Mouse (Mus musculus): ENCODE data around the gene Mief2. TPM values are rescaled to one million over a fixed set of nuclear protein-coding genes. Genes with fewer than 3 reads are reported as not detected.

The Mief2 gene
- polyA plus RNA-seq (2017; shearing (Covaris generic)), result 10 to 100 TPM in 2 of 3 experiments, 1 to 10 TPM in 1; 8.7 to 11.4 (median 10.3) TPM

GRCm38 (mm10) chr11:60728260-60728761 is at the start of gene Mief2:
Gene Mief2, plus strand, starts transcription at chr11:60728398.
- peak; percentile 96 for ATAC-seq

DNA sequence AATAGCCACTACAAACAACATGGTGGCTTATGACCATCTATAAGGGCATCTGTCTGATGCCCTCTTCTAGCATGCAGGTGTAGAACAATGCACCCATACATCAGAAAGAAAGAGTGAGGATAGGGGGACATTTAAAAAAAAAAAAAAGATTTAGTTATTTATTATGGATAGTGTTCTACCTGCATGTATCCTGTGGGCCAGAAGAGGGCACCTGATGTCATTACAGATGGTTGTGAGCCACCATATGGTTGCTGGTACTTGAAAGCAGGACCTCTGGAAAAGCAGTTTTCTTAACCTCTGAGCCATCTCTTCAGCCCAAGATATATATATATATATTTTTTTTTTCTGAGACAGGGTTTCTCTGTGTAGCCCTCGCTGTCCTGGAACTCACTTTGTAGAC is 32.0 kb upstream of the Mief2 start:
- ATAC-seq, result no peak

DNA sequence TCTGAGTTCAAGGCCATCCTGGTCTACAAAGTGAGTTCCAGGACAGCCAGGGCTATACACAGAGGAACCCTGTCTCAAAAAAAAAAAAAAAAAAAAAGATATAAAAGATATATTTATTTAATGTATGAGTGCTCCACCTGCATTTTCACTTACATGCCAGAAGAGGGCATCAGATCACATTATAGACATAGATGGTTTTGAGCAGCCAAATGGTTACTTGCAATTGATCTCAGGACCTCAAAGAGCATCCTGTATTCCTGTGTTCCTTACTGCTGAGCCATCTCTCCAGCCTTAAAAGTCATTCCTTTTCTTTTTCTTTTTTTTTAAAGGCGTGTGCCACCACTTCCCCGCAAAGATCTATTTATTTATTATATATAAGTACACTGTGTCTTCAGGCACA is 30.6 kb upstream of the Mief2 start:
- ATAC-seq, result peak; percentile 42

DNA sequence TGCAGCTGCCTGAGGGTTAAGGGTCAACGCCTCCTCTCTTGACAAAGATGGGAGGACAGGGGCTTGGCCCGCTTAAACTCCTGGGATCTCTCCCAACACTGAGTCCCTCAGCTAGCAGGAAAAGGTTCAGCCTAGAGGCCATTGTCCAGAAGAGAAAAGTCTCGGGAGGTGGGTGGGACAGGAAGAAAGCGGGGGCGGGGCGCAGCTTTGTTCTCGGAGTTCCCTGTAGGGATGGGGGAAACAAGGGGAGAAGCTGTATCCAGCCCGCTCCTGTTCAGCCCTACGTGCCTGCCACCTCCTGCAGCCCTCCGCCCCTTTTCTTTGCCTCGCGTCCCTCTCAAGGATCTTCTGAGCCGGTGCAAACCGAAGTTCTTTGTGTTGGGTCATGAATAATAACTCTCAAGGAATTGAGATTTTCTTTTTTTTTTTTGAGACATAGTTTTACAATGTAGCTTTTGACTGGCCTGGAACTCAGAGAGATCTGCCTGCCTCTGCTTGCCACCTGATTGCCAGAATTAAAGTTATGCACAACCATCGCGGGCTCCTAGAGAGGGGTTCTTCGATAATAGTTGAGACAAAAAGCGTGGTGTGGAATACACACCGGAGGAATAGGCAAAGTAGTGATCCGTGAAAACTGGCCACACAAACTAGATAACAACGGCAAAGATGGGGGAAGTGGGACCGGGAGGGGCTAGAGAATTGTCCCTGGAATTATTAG is 29.2 kb upstream of the Mief2 start:
- peak; percentile 19 for ATAC-seq

DNA sequence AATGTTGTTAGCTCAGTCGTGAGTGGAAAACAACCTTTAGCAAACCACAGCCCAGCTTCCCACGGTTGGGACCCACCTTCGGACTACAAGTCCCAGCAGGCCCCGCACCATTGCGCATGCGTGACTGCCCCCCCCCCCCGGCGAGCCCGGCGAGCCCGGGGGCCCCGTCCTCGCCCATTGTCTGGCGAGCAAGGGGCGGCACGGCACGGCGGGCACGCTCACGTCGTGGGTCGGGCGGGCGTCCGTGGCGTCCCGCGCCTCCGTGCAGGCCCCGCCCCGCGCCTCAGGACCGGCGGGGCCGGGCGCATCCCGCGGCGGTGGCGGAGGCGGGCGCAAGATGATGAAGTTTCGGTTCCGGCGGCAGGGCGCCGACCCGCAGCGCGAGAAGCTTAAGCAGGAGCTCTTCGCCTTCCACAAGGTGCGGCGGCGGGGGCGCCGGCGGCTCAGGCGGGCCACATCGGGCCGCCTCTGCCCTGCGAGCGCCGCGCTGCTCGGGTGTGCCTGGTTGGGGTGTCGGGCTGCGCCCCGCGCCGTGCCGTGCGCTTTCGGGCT is 28.6 kb upstream of the Mief2 start, which contains the start of gene Llgl1:
Gene Llgl1, plus strand, starts transcription at position 200 of the 552 bp plus-strand sequence.
- peak; percentile 77 for ATAC-seq

DNA sequence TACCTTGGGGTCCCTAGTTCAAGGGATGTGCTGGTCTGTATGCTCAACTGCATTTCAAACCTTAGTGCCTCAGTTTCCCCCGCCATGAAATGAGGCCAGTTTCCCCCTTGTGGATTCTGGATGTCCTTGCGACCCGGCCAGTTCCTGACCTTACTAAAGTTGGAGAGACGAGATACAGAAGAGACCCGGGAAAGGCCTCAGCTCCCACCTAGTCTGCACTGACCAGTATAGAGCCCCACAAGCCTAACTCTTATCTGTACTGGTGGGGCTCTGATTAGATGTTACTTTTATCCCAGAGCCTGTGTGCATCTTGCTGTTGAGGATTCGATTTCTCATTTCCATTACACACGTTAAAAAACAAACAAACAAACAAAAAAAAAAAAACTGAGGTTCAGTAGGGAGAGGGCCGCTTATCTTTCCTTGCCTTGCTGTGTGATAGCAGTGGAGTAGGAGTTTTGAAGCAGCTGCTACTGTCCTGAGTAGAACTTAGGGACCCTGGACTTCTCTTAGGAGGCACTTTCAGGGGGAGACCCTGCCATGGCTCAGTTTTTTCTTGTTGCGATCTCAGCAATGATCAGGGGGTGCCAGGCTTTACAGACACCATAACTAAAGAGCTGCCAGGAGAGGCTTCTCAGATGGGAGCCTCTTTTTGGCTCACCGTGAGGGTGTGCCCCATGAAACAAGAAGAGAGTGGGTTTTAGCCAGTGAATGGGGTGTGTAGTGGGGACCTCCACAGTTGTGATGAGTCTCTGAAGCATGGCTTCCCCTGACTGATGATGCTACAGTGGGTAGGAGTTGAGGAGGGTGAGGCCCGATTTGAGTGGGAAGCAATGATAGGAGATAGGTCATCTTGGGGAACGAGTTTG is 27.6 kb upstream of the Mief2 start:
- no peak for ATAC-seq

DNA sequence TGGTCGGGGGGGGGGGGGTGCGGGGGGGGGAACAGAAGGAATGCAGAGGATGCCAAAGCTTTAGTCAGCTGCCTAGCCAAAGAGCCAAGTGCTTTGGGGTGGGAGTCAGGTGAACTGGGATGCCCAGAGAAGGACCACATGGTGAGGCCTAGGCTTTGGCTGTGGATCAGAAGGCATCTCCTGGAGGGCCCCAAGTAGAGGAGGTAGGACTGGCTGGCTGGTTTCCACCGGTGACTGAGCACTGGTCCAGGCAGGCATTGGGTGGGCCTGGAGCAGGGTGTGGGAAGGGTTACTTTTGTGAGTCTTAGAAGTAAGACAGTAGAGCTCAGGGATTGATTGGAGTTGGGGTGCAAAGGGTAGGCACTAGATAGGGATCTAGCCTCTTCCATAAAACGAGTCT is 26.6 kb upstream of the Mief2 start:
- ATAC-seq, result no peak

DNA sequence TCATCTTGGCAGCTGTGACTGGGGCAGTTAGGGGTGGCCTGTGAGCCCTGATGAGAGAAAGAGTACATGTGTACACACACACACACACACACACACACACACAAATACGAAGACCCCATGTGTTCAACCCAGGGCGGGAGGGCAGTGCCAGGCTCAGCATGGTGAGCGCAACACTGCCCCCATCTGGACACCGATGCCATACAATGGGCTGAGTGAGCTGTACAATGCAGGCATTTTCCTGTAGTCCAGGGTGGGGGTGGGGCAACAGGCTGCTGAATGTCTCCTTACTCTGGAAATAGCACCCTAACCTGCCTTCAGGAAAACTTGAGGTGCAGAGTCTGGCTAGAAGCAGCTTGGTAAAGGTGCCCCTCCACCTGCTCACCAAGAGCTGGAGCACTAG is 25.1 kb upstream of the Mief2 start:
- ATAC-seq, result no peak

DNA sequence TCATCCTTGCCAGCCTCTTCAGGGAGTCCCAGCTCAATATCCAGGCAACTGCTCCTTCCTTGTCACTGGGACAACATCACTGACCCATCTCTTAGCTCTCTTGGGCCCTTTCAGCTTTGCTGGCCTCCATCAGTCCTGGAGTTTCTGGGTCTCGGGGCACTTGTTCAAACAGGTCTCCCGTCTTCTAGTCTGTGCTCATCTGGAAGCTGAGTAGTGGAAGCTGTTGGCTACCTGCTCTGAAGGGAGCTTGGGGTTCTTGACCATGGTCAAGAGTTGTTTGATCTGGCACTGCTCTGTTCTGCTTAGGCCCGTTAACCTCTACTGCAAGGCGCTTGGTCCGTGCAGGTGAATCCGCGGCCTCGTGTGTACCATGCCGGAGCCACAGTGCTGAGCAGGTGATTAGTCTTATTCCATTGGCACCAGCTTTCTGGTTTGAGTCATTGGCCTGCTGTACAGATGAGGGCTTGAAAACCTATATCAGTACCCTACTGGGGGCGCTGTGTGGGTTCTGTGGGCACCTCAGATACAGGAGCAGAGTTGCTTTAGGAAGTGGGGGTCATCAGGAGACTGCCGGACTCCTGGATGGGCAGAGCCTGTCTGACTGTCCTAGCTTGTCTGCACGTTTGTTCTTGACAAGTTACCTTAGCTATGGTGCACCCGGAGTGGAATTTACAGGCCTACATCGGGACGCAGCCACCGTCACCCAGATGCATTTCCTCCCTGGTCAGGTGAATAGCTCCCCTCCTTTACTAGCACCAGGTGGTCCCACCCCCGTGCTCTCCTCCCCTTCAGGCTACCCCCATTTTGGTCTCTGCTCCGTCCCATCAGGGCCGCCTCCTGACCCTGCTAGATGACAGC is 23.9 kb upstream of the Mief2 start:
- no peak for ATAC-seq

DNA sequence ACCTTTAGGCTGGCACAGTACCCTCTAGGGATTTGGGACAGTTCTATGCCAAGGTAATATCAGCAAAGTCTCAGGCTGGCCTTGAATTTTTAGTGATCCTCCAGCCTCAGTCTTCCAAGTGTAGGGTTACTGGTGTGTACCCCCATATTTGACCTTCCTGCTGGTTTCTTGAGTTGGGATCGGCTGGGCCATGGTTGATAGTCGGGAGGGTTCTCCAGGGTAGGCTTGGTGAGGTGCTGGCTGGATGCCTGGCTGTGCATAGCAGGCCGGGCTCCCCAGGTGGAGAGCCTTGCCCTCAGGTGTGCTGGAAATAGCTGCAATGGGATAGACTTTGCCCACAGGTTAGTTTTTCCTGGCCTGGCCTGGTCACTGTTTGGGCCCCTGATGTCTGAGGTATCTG is 22.9 kb upstream of the Mief2 start:
- ATAC-seq, result no peak

DNA sequence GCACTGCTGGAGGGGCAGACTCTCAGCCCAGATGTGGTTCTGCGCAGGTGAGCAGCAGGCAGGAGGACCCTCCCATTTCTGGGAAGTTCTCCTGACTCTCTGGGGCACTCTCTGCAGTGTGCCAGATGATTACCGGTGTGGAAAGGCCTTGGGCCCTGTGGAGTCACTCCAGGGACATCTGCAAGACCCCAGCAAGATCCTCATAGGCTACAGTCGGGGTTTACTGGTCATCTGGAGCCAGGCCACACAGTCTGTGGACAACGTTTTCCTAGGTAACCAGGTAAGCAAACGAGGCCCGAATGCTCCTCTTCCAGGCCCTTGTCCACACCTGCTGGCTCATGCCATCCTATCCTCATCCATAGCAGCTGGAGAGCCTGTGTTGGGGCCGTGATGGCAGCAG is 22.1 kb upstream of the Mief2 start:
- ATAC-seq, result no peak

GRCm38 (mm10) chr11:60706696-60707480 is 21.3 kb upstream of the Mief2 start:
- no peak for ATAC-seq

- ATAC-seq, result no peak
Measured at GRCm38 (mm10) chr11:60707672-60708071, 20.5 kb upstream of the Mief2 start.

GRCm38 (mm10) chr11:60708631-60709030 is 19.6 kb upstream of the Mief2 start:
- ATAC-seq, result no peak

DNA sequence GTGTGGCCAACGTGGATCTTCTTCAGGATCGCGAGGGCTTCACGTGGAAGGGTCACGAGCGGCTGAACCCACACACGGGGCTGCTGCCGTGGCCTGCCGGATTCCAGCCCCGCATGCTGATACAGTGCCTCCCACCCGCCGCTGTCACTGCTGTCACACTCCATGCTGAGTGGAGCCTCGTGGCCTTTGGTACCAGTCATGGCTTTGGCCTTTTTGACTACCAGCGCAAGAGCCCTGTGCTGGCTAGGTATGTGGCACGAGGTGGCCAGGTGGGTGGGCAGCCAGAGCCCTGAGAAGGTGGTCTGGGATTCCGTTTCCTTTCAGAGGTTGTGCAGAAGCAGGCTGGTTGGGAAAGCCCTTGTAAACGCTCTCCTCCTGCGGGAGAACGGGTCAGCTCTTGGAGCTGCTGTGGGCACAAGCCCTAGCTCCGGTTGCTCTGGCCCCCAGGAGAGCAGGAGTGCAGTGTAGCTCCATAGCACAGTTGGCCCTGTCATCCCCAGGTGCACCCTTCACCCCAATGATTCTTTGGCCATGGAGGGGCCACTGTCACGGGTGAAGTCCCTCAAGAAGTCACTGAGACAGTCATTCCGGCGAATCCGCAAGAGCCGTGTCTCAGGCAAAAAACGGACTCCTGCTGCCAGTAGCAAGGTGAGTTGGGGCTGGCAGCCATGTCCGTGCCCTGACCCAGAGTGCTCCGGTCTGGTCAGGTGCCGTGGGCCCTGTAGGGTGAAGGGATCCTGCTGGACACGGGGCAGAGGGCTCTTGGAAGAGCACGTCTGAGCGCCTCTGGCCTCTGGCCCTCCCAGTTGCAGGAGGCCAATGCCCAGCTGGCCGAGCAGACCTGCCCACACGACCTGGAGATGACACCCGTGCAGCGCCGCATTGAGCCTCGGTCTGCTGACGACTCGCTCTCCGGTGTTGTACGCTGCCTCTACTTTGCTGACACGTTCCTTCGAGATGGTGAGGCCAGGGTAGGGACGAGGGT is 18.4 kb upstream of the Mief2 start:
- ATAC-seq, result no peak

- no peak for ATAC-seq
Measured at GRCm38 (mm10) chr11:60711218-60711617, 17.0 kb upstream of the Mief2 start.

- no peak for ATAC-seq
Measured at GRCm38 (mm10) chr11:60712040-60712439, 16.2 kb upstream of the Mief2 start.

GRCm38 (mm10) chr11:60712639-60713255 is 15.5 kb upstream of the Mief2 start:
- no peak for ATAC-seq

DNA sequence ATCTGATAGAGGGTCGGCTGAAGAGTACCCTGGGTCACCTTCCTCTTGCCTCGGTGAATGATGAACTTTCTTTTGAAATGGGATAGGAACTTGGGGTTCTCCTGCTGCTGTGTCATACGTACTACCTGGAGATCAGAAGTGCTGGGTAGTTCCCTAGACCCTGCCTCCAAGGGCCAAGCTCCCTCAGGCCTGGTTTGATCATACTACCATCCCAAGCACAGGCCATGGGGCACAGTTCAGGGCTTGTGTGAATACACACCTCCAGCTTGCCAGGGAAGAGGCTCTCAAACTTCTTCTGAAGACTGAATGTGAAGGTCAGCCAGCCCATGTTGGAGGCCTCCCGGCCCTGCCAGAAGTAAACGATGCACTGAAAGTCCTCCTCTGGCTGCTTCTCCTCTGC is 12.4 kb upstream of the Mief2 start:
- ATAC-seq, result no peak

- ATAC-seq, result no peak
Measured at GRCm38 (mm10) chr11:60719263-60719662, 8.9 kb upstream of the Mief2 start.
